Mouse (Mus musculus): ENCODE measurements around the gene Plrg1.
A peak's percentile ranks its signal among the peaks of the same experiment; 100 is the strongest.

Gene Plrg1

GRCm38 (mm10) chr3:83052102-83052501, 3.2 kb upstream of the Plrg1 start:
- DNase-seq (ENCODE audit: low spot score) = no peak

GRCm38 (mm10) chr3:83053126-83053525, 2.2 kb upstream of the Plrg1 start:
- DNase-seq (ENCODE audit: low spot score) = no peak

- peak; percentile 43 for DNase-seq (ENCODE audit: low spot score)
Observed at GRCm38 (mm10) chr3:83053758-83054157, 1.6 kb upstream of the Plrg1 start.

GRCm38 (mm10) chr3:83054759-83055158, 563 bp upstream of the Plrg1 start:
- DNase-seq (ENCODE audit: low spot score) = no peak

GRCm38 (mm10) chr3:83057046-83057445, 1.7 kb downstream of the Plrg1 start:
- no peak for DNase-seq (ENCODE audit: low spot score)

GRCm38 (mm10) chr3:83067920-83068319, 12.6 kb downstream of the Plrg1 start:
- no peak for DNase-seq (ENCODE audit: low spot score)

GRCm38 (mm10) chr3:83068869-83069268, 13.5 kb downstream of the Plrg1 start:
- DNase-seq (ENCODE audit: low spot score) = no peak

GRCm38 (mm10) chr3:83070231-83070630, 14.9 kb downstream of the Plrg1 start:
- DNase-seq (ENCODE audit: low spot score) = no peak

GRCm38 (mm10) chr3:83076563-83076962, 21.2 kb downstream of the Plrg1 start:
- no peak for DNase-seq (ENCODE audit: low spot score)

GRCm38 (mm10) chr3:83080567-83081055, 25.3 kb downstream of the Plrg1 start:
- DNase-seq (ENCODE audit: low spot score) = peak; percentile 40

GRCm38 (mm10) chr3:83097586-83097985, 42.3 kb downstream of the Plrg1 start:
- DNase-seq (ENCODE audit: low spot score) = no peak

GRCm38 (mm10) chr3:83098546-83099034, 43.3 kb downstream of the Plrg1 start:
- DNase-seq (ENCODE audit: low spot score) = no peak

- no peak for DNase-seq (ENCODE audit: low spot score)
Observed at GRCm38 (mm10) chr3:83099139-83099538, 43.8 kb downstream of the Plrg1 start.

- no peak for DNase-seq (ENCODE audit: low spot score)
Observed at GRCm38 (mm10) chr3:83099651-83100050, 44.3 kb downstream of the Plrg1 start.

- no peak for DNase-seq (ENCODE audit: low spot score)
Observed at GRCm38 (mm10) chr3:83102286-83102685, 47.0 kb downstream of the Plrg1 start.

GRCm38 (mm10) chr3:83110163-83110562, 54.8 kb downstream of the Plrg1 start:
- DNase-seq (ENCODE audit: low spot score) = peak; percentile 26

- DNase-seq (ENCODE audit: low spot score) = no peak
Observed at GRCm38 (mm10) chr3:83111485-83112261, 56.4 kb downstream of the Plrg1 start.

- DNase-seq (ENCODE audit: low spot score) = no peak
Observed at GRCm38 (mm10) chr3:83112869-83113268, 57.5 kb downstream of the Plrg1 start.

- no peak for DNase-seq (ENCODE audit: low spot score)
Observed at GRCm38 (mm10) chr3:83114946-83115345, 59.6 kb downstream of the Plrg1 start.

GRCm38 (mm10) chr3:83117592-83117991, 62.3 kb downstream of the Plrg1 start:
- DNase-seq (ENCODE audit: low spot score) = no peak
